Mouse (Mus musculus): Measurements from ENCODE around the gene Rbpms2.

Rbpms2 gene

DNA sequence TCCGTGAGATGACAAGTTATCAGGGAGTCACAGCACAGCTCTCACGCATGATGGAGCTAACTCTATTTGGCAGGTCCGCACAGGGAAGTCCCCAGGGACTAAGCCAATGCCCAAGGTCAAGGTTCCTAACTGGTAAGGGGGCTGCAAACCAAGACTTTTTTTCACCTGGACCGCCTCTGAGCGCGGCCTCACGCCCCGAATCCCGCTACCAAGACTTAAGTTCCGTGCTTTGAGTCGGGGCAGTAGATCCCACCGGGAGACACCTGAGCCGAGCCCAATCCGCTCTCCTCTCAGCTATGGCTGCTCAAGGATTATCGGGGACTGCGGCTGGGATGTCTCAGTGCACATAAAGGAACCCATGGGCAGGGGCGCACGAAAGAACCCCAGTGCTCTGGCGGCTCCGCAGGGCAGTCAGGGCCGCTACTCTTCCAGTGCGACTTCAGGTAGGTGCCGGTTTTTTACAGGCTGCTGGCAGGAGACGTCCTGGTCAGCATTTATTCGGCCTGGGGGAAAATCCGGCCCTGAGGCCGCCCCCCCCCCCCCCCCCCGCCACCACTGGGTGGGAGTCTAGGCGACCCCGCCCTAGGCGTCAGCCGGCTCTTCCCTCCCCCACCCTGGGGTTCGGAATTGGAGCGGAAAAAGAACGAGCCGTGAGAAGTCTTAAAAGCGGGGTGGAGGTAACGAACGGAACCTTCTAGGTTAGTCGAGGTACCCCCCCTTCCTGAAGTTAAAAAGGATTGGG, at the start of gene Rbpms2:
Gene Rbpms2 (plus strand): TSS at position 624 of the 742 bp plus-strand sequence.
- no peak for DNase-seq (ENCODE audit: low read depth, low spot score)

DNA sequence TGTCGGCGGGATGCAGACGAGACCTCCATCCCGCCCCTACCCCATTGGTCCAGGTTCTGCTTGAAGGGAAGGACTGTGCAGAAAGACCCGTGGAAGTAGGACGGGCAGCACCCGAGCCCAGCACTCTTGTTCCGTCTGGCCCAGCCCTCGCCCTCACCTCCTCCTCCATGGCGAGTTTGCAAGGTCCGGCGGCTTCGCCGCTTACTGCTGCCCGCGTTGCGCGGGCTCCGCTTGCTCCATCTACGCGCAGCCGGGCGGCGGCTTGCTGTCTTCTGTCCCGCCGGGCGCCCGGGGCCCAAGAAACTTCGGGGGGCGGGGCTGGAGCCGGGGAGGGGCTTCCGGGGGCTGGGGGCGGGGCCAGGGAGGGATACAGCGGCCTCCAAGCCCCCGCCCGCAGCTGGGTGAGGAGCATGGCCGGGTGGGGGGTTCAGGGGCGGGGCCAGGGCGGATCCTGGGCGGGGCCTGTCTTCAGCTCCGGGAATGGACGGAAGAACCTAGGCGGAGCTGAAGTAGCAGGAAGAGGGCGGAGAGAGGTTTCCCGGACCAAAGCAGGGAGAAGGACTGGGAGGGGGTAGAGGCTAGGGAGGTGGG, 49.6 kb upstream of the Rbpms2 start, which contains the start of gene Plekho2:
Gene Plekho2 (minus strand): TSS at position 260 of the 591 bp plus-strand sequence.
- DNase-seq (ENCODE audit: low read depth, low spot score) = peak; percentile 96

DNA sequence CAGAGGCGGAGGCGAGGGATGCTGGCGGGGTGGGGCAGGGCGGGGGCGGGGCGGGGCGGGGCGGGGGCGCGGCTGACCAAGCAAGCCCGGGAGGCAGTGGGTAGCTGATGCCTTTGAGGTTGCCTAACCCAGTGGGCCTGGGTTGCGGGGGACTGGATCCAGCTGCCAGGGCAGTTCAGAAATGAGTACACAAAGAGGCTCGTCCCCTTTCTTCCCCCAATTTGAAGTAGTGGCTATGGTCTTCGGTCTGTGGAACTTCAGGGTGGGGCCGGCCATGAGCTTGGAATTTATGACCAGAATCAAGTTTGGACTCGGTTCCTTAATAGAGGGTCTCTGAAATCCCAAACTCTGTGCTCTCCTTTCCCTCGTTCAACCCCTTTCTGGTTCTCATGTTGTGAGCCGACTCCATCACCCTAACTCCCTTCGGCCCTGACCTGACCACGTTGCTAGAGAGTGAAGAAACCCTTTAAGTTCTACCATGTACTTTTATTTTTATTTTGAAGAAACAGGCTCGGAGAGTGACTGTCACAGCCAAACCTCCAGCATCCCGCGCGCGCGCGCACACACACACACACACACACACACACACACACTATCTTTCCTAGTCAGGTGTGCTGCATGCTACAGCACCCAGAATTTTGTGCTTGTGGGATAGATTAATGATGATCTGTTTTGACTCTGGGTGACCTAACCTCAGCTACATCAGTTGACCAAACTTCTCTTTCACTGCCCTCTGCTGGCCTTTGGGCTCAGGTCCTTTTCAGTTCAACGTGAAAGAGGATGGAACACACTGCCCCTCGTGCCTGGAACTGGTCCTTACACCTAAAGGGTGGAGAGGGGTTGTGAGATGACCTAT, 48.8 kb upstream of the Rbpms2 start:
- DNase-seq (ENCODE audit: low read depth, low spot score) = peak; percentile 82

DNA sequence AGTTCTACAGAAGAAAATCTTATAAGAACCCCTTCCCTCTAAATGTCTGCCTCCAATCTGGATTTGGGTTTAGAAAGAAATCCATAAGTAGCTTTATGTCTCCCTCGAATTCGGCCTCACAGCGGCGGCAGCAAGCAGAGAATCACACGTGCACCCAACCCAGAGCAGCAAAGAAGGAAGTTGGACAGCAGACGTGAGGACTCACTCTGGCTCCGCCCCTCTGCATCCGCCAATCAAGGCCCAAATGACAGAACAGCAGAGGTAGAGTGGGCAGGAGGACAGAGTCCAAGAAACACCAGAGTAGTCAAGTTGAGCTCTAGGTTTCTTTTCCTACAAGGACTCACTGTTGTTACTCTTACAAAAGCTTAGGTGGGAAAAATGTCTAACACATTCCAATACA, 46.4 kb upstream of the Rbpms2 start:
- no peak for DNase-seq (ENCODE audit: low read depth, low spot score)

DNA sequence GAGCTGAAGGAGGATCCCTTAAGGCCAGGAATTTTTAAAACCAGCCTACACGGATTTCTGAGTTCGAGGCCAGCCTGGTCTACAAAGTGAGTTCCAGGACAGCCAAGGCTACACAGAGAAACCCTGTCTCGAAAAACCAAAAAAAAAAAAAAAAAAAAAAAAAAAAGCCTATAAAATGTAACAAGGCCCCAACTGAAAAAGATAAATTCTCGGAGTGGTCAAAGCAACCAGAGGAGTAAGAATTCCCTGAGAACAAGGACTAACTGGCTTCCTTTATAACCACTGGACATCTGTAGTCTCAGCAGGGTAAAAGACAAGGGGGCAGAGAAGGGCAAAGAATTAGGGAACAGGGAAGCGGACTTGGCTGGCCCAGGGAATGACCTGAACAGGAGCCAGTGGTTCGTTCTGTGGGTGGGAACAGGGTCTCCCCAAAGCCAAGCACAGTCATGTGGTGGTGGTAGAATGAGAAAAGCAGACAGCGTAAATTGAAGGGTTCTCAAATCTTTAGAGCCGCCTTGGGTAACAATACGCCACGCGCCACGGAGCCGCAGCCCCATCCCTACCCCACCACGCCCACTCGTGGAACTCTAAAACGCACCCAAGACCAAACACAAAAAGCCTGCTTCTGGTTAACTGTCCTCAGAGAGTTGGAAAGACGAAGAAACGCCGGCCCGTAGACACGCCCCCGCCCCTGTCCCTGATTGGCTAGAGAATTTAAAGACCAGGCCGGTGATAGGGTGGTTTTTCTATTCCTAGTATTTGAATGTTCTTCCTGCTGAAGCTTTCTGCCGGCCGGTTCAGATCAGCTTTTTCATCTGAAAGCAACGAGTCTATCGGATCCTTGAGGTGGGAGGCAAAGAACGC, 42.8 kb upstream of the Rbpms2 start, which contains the start of gene Pif1:
Gene Pif1 (plus strand): TSS at position 755 of the 864 bp plus-strand sequence.
- DNase-seq (ENCODE audit: low read depth, low spot score) = peak; percentile 54

DNA sequence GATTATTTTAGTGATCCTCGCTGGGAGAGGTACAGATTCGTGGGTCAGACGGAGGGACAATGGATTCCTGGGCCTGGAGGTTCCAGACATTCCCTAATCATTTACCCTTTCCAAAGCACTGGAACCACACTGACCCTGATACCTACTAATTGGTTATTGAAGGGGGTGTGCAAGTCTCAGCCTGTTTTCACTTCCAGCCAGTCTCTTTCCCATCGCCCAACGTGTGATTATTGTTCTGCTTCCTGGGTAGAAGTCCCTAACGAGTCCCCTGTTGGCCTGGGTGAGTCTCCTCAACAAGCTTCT, 42.2 kb upstream of the Rbpms2 start:
- no peak for DNase-seq (ENCODE audit: low read depth, low spot score)

DNA sequence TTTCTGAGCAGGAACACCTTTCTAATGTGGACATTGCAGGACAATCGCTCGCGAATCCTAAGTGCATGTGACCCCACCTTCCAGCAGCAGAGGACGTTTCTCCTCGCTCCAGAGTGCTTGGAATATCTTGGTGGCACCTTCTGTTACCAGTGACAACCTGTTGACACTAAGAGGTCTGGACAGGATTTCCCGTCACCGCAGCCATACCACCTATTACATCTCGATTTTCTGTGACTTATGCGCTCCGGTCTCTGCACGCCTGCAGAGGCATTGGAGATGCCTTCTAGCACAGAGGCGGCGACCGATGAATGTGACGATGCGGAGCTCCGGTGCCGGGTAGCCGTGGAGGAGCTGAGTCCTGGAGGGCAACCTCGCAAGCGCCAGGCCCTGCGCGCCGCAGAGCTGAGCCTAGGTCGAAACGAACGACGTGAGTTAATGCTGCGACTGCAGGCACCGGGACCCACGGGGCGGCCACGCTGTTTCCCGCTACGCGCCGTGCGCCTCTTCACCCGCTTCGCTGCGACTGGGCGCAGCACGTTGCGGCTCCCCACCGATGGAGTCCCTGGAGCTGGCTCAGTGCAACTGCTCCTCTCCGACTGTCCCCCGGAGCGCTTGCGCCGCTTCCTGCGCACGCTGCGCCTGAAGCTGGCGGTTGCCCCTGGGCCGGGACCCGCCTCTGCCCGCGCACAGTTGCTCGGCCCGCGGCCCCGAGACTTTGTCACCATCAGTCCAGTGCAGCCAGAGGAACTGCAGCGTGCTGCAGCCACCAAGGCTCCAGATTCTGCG, 41.7 kb upstream of the Rbpms2 start:
- no peak for DNase-seq (ENCODE audit: low read depth, low spot score)

DNA sequence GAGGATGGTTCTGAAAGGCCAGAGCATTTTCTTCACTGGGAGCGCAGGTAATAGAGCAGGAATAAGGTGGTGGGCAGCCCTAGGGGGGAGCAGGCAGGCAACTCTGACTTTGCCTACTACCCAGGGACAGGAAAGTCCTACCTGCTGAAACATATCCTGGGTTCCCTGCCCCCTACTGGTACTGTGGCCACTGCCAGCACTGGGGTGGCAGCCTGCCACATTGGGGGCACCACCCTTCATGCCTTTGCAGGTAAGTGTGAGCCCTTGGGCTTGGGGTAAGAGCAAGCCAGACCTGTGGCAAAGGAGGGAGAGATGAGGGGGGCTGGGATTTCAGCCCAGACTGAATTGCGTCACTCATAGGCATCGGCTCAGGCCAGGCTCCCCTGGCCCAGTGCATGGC, 40.4 kb upstream of the Rbpms2 start:
- DNase-seq (ENCODE audit: low read depth, low spot score) = no peak

DNA sequence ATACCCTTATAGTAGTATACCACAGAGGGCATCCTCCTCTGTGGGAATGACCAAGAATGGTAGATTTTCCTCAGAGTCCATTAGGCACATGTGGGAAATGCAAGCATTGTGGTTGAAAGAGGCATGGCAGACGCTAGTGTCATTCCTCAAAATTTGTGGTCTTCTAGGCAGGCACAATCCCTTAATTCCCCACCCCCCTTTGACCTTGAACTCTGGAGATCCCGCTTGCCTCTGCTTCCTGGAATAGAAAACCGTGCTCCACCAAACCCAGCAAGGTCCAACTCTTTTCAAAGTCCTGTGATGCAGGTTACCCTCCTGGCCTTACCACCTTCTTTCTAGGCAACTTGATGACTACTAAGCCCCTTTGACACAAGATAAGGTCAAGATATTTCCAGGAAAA, 36.7 kb upstream of the Rbpms2 start:
- no peak for DNase-seq (ENCODE audit: low read depth, low spot score)

DNA sequence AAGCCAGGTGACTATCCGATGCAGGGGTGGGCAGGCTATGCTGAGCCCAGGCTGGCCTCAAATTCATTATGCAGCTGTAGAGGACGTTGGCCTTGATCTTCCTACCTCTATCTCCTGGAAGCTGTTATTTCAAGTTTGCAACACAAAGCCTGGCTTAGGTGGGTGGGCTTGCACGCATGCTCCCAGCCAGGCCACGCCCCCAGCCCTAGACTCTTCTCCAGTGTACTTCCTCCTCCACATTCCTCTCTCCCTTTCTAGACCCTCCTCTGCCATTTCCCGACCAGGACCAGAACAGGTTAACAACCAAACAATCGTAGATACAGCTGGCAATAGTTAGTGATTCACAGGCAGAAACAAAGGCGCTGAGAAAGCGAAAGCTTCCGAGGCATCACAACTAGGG, 35.9 kb upstream of the Rbpms2 start:
- DNase-seq (ENCODE audit: low read depth, low spot score) = no peak

DNA sequence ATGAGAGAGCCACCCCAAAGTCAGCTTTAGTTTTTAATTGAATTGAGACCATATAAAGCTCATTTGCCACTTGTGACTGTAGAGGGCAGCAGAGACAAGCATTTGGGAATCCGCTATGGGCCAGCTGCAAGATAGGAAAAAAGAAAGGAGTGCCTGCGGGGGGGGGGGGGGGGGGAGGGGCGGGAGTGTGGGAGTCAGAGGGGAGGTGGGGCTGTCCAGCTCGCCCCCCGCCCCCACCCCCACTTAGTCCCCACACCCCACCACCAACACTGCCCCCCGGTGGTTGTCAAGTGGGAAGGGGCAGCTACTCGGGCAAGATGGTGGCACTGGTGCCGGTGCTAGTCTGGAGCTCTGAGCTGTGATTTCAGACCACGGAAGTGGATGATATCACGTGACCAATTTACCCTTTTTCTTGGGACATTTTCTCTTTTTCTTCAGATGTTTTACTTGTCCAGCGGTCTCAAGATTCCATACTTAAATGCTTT, 30.6 kb upstream of the Rbpms2 start:
- DNase-seq (ENCODE audit: low read depth, low spot score) = no peak

DNA sequence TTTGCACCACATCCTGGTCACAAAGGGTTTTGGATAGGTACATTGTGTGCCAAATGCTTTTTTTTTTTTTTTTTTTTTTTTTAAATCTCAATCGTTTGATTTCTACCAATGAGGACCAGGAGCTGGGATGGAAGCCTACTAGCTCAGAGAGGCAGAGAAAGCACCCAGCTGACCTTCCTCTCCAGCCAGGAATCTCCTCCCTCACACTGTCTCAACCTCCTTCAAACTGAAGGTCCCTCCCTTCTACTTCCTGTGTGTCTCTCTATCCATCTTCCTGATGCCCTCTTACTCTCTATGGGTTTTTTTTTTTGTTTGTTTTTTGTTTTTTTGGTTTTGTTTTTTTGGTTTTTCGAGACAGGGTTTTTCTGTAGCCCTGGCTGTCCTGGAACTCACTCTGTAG, 28.5 kb upstream of the Rbpms2 start:
- DNase-seq (ENCODE audit: low read depth, low spot score) = no peak

DNA sequence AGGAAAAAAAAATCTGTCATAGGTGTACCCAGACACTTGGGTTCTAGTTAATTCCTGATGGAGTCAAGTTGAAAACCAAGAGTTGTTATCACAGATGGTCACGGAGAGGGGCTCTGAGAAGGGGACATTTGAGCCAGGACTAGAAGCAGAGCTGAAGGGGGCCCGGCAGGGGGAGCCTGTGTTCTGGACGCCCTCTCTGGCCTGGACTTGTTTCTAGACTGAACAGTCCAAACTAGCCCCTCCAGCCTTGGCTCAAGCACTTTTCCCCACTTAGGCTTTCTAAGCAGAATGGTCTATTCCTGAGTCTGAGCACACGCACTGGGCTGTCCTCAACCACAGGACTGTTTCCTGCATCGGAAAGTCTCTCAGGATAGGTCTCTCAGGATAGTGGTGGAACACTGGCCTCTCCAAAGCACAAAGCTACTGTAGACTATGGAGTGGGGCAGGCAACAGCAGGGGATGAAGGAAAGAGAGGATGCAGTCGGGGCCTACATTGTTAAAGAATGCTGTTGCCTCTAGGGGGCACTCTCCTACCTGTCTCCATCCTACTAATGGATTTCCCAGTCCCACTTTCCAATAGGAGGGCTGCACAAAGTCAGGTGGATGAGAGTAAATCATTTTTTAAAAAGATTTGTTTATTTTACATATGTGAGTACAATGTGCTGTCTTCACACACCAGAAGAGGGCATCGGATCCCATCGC, 25.9 kb upstream of the Rbpms2 start:
- DNase-seq (ENCODE audit: low read depth, low spot score) = no peak

DNA sequence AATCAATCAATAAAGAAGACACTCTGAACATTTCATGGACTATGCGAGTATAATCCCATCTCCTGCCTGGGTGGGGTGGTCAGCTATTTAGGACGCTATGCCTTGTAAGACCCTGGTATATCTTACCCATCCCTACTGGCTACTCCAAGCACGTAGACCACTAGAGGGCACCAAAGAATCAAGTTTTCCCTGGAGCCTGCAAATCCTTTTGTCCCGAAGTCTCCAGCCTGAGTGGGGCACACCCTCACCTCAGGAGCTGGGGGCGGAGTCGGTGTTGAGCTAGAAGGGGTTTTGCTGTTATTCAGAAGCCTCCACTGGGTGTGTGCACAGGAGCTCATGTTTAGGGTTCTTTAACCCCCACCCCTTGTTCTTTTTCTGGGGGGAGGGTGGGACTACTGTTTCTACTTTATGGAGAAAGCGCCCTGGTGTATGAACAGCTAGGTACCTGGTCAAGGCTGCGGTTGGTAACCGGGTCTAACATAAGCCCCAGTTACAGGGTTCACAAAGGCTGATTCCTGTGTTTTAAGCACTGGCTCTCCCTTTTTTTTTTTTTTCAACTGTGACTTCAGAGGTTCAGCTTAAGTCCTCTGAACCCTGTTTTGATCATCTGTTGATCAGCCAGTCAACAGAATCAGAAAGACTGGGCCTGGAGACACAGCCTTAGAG, 23.8 kb upstream of the Rbpms2 start:
- peak; percentile 66 for DNase-seq (ENCODE audit: low read depth, low spot score)

DNA sequence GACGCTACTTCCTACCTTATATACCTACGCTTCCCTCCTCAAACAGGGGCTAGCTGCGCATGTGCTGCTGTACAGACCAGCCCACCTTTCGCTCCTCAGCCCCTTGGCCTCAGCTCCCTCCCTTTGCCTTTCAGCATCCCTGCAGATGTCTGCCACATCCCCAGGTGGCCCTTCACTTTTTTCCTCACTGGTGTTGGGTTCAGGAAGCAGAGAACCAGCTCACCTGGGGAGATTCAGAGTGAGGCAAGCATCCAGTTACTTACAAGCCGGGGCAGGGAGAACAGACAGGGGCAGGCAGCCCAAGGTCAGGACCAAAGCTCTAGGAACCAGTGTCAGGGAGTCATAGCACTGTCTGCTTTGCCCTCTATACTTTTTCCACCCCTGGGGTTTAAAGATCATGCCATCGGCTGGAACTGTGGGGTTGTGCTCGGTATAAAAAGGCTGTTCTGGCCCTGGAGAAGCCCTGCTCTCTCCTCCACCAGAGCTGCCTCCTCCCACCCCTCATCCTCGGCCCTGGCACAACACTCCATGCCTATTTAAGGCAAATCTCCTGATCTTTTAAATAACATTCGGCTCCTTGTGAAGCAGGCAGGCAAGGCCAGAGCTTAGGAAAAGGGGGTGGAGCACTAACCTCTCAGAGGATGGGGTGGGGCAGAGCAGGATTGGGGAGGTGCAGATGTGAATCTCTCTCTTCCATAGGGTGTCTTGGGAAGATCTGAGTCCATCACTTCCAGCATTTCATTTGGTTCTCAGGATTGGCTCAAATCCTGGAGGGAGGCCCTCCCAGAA, 22.9 kb upstream of the Rbpms2 start:
- DNase-seq (ENCODE audit: low read depth, low spot score) = no peak

DNA sequence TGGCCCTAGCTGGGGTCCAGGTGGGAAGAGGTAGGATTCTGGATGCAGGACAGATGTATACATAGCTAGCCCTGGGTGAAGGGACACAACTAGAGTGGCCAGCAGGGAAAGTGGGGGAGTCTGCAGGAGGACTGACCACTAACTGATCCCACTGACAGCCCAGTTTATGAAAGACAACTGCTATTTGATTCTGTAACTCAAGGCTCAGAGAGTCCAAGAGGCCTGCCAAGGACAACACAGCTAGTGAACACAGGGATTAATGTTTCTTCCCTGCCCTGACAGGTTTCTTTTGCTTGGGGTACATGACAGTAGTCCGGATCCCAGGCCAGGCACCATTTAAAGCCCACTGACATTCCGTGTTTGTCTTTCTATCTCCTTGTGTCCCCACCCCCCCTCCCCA, 22.3 kb upstream of the Rbpms2 start:
- DNase-seq (ENCODE audit: low read depth, low spot score) = no peak

DNA sequence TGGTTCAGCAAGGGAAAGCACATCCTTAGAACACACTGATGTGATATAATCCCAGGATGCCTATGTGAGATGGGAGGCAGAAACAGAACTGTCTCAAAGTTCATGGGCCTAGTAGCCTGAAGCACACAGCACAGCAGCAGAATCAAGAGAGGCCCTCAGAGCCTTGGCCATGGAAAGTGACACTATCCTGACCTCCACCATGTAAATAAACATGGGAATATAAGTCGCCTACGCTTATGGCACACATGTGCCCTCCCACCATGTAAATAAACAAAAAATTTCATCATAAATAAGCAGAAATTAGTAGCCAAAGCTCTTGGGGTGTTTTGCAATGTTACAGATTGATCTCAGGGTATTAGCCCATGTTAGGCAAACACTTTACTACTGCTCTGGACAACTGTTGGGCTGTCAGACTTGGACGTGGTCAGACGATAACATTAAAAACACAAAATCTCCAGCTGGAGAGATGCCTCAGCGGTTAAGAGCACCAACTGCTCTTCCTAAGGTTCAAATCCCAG, 17.4 kb upstream of the Rbpms2 start:
- DNase-seq (ENCODE audit: low read depth, low spot score) = no peak

DNA sequence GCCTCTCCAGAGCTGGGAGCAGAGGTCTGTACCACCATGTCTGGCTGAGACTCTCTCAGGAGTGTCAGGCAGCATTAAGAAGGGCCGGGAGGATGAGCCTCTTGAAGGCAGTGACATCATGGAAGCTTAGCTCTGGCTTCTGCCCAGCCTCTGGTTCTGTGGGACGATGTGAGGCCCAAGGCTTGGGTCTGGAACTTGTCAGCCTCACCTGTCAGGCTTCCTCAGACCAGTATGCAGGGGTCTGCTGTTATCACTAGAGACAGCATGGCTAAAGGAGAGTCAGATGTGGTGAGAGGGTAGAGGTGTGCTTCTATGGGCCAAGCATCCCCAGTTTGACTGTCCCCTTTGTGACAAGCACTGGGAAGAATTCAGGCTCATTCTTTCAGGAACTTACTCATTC, 16.4 kb upstream of the Rbpms2 start:
- DNase-seq (ENCODE audit: low read depth, low spot score) = no peak
